Mouse (Mus musculus): Measurements from ENCODE around the gene Pwp2. TPM values are rescaled to one million over a fixed set of nuclear protein-coding genes. Genes with fewer than 3 reads are reported as not detected.
A peak's percentile ranks its signal among the peaks of the same experiment; 100 is the strongest.
"Not testable (repeated sequence)": the region's sequence is repeated elsewhere in the genome, so short reads cannot be mapped to it uniquely, and the experiment has no call there.

The Pwp2 gene
- polyA plus RNA-seq, 1 experiment from 2014 or later, result 16.6 TPM

- Histone ChIP-seq H3K27me3 (no peaks in the 10 kb centered on the region), H3K9me3 (no peaks in the 10 kb centered on the region), H3K9ac (no peak overlapping the region), H3K4me2 (no peak overlapping the region), H3K4me3 (no peak overlapping the region), H3K27ac (replicated peaks) (no peak overlapping the region), H3K36me3 (peaks cover 66% of the 10 kb centered on the region), H3K4me1 (replicated peaks) (no peaks in the 10 kb centered on the region)
- WGBS, result 91% methylated on average over 6 of the region's 6 CpGs
- ATAC-seq (ENCODE audit: low FRiP score, low read depth), result no peak
Measured at GRCm38 (mm10) chr10:78216376-78217083, 31.6 kb upstream of the Pwp2 start.

DNA sequence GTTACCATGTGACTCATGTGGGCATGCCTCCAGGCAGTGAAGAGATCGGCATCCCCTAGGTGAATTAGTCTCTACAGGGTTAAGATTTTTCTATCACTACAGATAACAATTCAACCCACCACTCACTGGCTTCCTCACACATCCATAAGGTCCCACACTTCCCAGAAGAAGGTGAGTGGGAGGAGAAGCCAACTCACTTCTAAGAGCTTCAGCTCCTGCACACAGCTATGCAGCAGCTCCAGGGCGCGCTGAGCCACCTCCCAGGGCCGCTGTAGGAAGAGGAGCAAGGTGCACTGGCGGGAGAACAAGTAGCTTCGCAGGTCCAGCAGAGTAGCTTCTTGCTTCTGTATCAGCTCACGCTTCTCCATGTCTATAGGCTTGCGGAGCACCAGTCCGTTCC, 29.4 kb upstream of the Pwp2 start:
- ATAC-seq (ENCODE audit: low FRiP score, low read depth), result no peak
- Histone ChIP-seq H3K4me3 (no peak overlapping the region), H3K27me3 (no peaks in the 10 kb centered on the region), H3K9me3 (no peaks in the 10 kb centered on the region), H3K9ac (no peak overlapping the region), H3K4me1 (replicated peaks) (no peaks in the 10 kb centered on the region), H3K36me3 (peaks cover 83% of the 10 kb centered on the region), H3K27ac (replicated peaks) (no peak overlapping the region), H3K4me2 (no peak overlapping the region)
- 95% methylated on average over 9 of the region's 9 CpGs for WGBS

GRCm38 (mm10) chr10:78211311-78211710, 26.4 kb upstream of the Pwp2 start:
- Histone ChIP-seq H3K9ac (no peak overlapping the region), H3K36me3 (peaks cover 88% of the 10 kb centered on the region), H3K4me1 (replicated peaks) (no peaks in the 10 kb centered on the region), H3K9me3 (no peaks in the 10 kb centered on the region), H3K27ac (replicated peaks) (no peak overlapping the region), H3K4me3 (no peak overlapping the region), H3K4me2 (no peak overlapping the region), H3K27me3 (no peaks in the 10 kb centered on the region)
- WGBS, result 71% methylated on average over 6 of the region's 6 CpGs
- 0 out of 2 replicates have a peak, but pooled peaks have one; percentile 27 for ATAC-seq (ENCODE audit: low FRiP score, low read depth)

DNA sequence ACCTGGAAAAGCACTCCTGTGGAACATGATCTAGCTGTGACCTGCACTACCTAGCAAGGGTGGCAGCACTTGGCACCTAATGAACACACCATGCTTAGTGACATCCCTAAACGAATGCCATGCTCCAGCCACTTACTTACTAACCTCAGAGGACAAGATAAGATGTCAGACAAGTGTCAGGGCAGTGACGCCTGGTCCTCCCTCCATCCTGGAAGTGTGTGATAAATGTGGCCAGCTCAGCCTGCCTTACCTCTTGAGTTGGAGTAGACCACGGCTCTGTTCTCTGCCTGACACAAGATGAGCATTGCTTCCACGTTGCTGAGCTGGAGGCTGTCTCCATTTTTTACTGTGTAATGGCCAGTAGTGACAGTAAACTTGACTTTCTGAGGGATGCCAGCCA, 16.2 kb upstream of the Pwp2 start:
- WGBS, result 96% methylated on average over 4 of the region's 4 CpGs
- H3K27ac ChIP-seq (replicated peaks), result no peak overlapping the region
- H3K4me2 ChIP-seq, result no peak overlapping the region
- H3K4me3 ChIP-seq, result no peak overlapping the region
- H3K36me3 ChIP-seq, result peaks cover 88% of the 10 kb centered on the region
- ATAC-seq (ENCODE audit: low FRiP score, low read depth), result no peak
- no peaks in the 10 kb centered on the region for H3K4me1 ChIP-seq (replicated peaks)
- no peaks in the 10 kb centered on the region for H3K9me3 ChIP-seq
- no peaks in the 10 kb centered on the region for H3K27me3 ChIP-seq
- no peak overlapping the region for H3K9ac ChIP-seq

DNA sequence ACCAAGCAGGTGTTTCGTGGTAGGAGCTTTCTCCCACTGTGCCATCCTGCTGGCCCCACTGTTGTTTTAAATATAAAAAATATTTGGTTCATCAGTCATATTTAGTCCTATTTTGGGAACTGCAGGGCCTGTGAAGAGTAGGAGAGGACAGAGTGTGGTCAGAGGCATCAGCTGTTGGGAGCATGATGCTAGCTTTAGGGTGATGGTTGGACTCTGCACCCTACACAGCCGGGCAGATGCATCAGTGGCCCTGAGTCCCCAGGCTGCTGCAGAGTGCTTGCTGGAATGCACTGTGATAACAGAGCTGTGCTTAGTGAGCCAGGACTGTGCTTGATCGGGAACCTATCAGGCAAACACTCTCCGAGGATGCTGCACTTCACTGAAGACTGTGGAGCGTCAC, 8.0 kb upstream of the Pwp2 start:
- Histone ChIP-seq H3K9ac (no peak overlapping the region), H3K4me3 (no peak overlapping the region), H3K4me1 (replicated peaks) (no peaks in the 10 kb centered on the region), H3K9me3 (no peaks in the 10 kb centered on the region), H3K4me2 (no peak overlapping the region), H3K27ac (replicated peaks) (no peak overlapping the region), H3K36me3 (peaks cover 91% of the 10 kb centered on the region), H3K27me3 (no peaks in the 10 kb centered on the region)
- 88% methylated on average over 5 of the region's 5 CpGs for WGBS
- ATAC-seq (ENCODE audit: low FRiP score, low read depth), result no peak

DNA sequence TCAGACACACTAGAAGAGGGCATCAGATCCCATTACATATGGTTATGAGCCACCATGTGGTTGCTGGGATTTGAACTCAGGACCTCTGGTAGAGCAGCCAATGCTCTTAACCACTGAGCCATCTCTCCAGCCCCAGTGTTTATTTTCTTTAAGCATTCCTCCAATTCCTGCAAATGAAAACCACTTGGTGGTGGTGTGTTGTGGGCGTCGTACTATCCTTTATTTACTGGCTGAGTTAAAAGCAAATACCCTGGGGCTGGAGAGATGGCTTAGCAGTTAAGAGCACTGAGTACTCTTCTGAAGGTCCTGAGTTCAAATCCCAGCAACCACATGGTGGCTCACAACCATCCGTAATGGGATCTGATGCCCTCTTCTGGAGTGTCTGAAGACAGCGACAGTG, 1.1 kb upstream of the Pwp2 start:
- not testable (repeated sequence) for H3K4me2 ChIP-seq; ATAC-seq (ENCODE audit: low FRiP score, low read depth); H3K27me3 ChIP-seq; H3K9me3 ChIP-seq; H3K9ac ChIP-seq; H3K27ac ChIP-seq (replicated peaks); H3K4me3 ChIP-seq
- WGBS, result 88% methylated on average over 4 of the region's 4 CpGs
- Histone ChIP-seq H3K36me3 (peaks cover 48% of the 10 kb centered on the region), H3K4me1 (replicated peaks) (peaks cover 14% of the 10 kb centered on the region)

DNA sequence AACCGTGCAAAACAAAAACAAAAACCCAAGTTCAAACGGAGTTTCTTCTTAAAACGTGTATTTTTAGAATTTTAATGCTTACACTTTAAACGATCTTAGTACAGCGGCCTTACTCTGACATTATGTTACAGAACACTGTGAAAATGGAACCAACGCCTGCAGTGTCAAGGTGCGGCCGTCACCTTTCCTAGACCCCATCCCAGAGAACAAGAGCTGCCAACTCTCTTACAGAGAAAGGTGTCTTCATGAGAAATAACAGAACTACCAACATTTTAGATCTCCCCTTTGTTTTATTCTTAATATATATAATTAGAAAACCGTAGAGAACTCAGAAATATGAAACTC, 404 bp upstream of the Pwp2 start:
- Histone ChIP-seq H3K36me3 (peaks cover 52% of the 10 kb centered on the region), H3K4me1 (replicated peaks) (peaks cover 14% of the 10 kb centered on the region), H3K9ac (peak overlapping the region; percentile 4; the same call in 1 of the 2 replicates), H3K9me3 (no peaks in the 10 kb centered on the region), H3K27me3 (no peaks in the 10 kb centered on the region), H3K27ac (replicated peaks) (peak overlapping the region; percentile 78), H3K4me3 (peak overlapping the region; percentile 57), H3K4me2 (peak overlapping the region; percentile 91)
- WGBS, result 26% methylated on average over 9 of the region's 9 CpGs
- ATAC-seq (ENCODE audit: low FRiP score, low read depth), result peak; percentile 51; the same call in 1 of the 2 replicates

DNA sequence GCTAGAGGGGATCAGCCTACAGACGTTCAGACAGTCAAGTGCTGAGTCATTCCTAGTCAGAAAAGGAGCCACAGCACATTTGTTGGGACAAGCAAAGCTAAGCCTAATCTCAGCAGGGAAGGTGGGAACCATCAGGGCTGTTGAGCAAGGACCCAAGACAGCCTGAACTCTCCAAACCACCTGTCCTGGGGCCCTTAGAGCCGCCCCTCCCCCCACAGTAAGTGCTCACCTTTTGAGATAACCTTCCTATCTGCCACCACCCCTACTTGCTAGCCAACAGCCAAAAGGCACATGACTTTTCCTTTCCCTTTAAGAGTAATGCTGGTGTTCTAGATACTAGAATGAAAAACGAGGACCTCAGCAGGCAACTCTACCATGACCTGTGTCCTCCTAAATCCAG, 1.4 kb downstream of the Pwp2 start:
- H3K27ac ChIP-seq (replicated peaks), result no peak overlapping the region
- H3K36me3 ChIP-seq, result peaks cover 52% of the 10 kb centered on the region

DNA sequence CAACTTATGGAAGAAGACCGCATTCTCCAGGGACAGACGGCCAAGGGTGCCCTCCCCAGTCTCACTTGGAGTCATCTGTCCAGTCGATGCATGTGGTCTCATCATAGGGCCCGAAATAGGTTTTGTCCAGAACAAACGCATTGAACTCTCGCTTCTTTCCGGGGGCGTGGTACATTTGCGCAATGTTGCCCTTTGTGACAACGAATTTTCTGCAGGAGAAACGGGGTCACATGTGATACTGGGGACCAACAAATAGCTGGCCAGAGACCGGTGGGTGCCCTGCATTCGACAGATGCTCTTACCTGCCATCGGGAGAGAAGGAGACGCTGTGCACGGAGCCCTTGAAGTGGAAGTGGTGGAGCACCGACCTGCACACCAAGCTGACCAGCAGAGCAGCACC, 2.6 kb downstream of the Pwp2 start:
- H3K36me3 ChIP-seq, result peaks cover 55% of the 10 kb centered on the region
- ATAC-seq (ENCODE audit: low FRiP score, low read depth), result no peak
- H3K9me3 ChIP-seq, result no peaks in the 10 kb centered on the region
- no peaks in the 10 kb centered on the region for H3K27me3 ChIP-seq
- WGBS, result 96% methylated on average over 17 of the region's 17 CpGs
- no peak overlapping the region for H3K4me2 ChIP-seq
- H3K4me3 ChIP-seq, result no peak overlapping the region
- H3K4me1 ChIP-seq (replicated peaks), result peaks cover 14% of the 10 kb centered on the region
- H3K9ac ChIP-seq, result no peak overlapping the region
- no peak overlapping the region for H3K27ac ChIP-seq (replicated peaks)

More for the DNA sequence above, 1.4 kb downstream of the Pwp2 start:
- H3K4me3 ChIP-seq, result no peak overlapping the region
- no peaks in the 10 kb centered on the region for H3K27me3 ChIP-seq
- WGBS, result 91% methylated on average over 3 of the region's 3 CpGs
- no peak for ATAC-seq (ENCODE audit: low FRiP score, low read depth)
- H3K9me3 ChIP-seq, result no peaks in the 10 kb centered on the region
- H3K4me1 ChIP-seq (replicated peaks), result peaks cover 14% of the 10 kb centered on the region
- no peak overlapping the region for H3K9ac ChIP-seq
- no peak overlapping the region for H3K4me2 ChIP-seq

DNA sequence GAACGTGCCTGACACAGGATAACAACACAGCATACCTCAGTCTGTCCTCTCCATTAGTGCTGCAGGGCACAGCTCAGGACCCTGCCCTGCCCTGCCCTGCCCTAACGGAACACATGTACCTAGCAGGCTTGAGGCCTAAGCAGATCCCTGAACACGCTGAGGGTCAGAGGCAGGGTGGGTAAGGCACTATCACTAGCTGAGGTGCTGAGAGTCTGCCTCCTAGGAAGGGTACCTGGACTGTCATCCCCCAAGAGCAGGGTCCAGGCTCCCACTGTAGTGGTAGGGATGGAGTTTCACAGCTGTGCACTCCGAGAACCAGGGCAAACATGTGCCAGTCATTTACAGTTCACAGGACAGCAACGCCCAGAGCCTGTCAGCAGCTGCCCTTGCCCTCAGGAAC, 10.5 kb downstream of the Pwp2 start:
- Histone ChIP-seq H3K27me3 (no peaks in the 10 kb centered on the region), H3K4me1 (replicated peaks) (peaks cover 9% of the 10 kb centered on the region), H3K4me3 (no peak overlapping the region), H3K36me3 (peaks cover 84% of the 10 kb centered on the region), H3K9ac (no peak overlapping the region), H3K27ac (replicated peaks) (no peak overlapping the region), H3K9me3 (no peaks in the 10 kb centered on the region), H3K4me2 (no peak overlapping the region)
- ATAC-seq (ENCODE audit: low FRiP score, low read depth), result no peak
- WGBS, result 92% methylated on average over 5 of the region's 5 CpGs

DNA sequence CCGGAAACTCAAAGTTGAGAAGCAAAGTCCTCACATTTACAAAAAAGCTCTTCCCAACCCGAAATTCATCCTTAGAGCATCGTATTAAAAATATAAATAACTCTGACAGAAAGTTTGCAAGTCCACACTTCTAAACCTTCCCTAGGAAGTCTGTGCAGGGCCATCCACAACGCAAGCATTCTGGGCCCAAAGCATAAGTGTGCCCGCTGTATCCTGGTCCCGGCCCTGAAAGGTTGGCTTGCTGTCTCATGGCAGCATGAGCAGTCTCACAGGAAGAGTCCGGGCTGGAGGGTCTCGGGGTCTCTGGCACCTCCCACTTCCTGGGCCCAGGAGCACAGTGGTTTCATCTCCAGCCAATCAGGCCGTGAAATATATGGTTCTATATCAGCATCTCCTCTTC, 13.4 kb downstream of the Pwp2 start:
- peaks cover 62% of the 10 kb centered on the region for H3K36me3 ChIP-seq
- no peak overlapping the region for H3K4me3 ChIP-seq
- no peak overlapping the region for H3K27ac ChIP-seq (replicated peaks)
- 92% methylated on average over 9 of the region's 9 CpGs for WGBS
- H3K9ac ChIP-seq, result no peak overlapping the region
- no peak for ATAC-seq (ENCODE audit: low FRiP score, low read depth)
- peaks cover 28% of the 10 kb centered on the region for H3K4me1 ChIP-seq (replicated peaks)
- no peaks in the 10 kb centered on the region for H3K27me3 ChIP-seq
- no peak overlapping the region for H3K4me2 ChIP-seq
- H3K9me3 ChIP-seq, result no peaks in the 10 kb centered on the region

DNA sequence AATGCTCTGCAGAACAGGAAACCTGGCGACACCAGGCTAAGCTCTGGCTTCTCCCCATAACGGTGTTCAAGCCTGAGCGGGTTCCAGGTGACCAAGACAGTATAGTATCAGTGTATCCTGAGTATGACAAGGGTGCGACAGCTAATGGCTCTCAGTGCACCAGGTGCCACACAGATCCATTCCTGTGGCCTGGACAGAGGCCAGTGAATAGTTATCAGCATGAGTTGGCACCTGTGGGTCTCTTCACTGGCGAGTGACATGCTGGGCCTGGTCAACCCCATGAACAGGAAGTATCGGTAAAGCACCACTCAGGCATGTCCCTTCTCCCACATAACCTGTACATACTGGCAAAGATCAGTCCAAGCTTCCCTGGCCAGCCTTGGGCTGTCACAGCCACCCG, 13.9 kb downstream of the Pwp2 start:
- no peak overlapping the region for H3K27ac ChIP-seq (replicated peaks)
- no peak overlapping the region for H3K9ac ChIP-seq
- no peak overlapping the region for H3K4me2 ChIP-seq
- H3K27me3 ChIP-seq, result no peaks in the 10 kb centered on the region
- peaks cover 28% of the 10 kb centered on the region for H3K4me1 ChIP-seq (replicated peaks)
- no peaks in the 10 kb centered on the region for H3K9me3 ChIP-seq
- WGBS, result 92% methylated on average over 7 of the region's 7 CpGs
- H3K36me3 ChIP-seq, result peaks cover 57% of the 10 kb centered on the region
- no peak overlapping the region for H3K4me3 ChIP-seq
- ATAC-seq (ENCODE audit: low FRiP score, low read depth), result no peak

GRCm38 (mm10) chr10:78170445-78170844, 14.5 kb downstream of the Pwp2 start:
- Histone ChIP-seq H3K9me3 (no peaks in the 10 kb centered on the region), H3K27me3 (no peaks in the 10 kb centered on the region), H3K27ac (replicated peaks) (peak overlapping the region; percentile 68), H3K4me2 (peak overlapping the region; percentile 78), H3K9ac (peak overlapping the region; percentile 34; the same call in 1 of the 2 replicates), H3K4me3 (peak overlapping the region; percentile 74; the same call in 1 of the 2 replicates), H3K36me3 (peaks cover 51% of the 10 kb centered on the region), H3K4me1 (replicated peaks) (peaks cover 28% of the 10 kb centered on the region)
- ATAC-seq (ENCODE audit: low FRiP score, low read depth), result no peak; the same call in 1 of the 2 replicates
- WGBS, result 59% methylated on average over 2 of the region's 2 CpGs
